Mouse (Mus musculus): ENCODE measurements around the gene Ubc. TPM values are rescaled to one million over a fixed set of nuclear protein-coding genes. Genes with fewer than 3 reads are reported as not detected.

Gene Ubc
- polyA plus RNA-seq, 1 experiment from 2014 or later, result 531 TPM

GRCm38 (mm10) chr5:125364851-125365429 lies 25.1 kb downstream of the Ubc start:
- WGBS (ENCODE audit: insufficient replicate concordance), result 64% methylated on average over 4 of the region's 4 CpGs
- Histone ChIP-seq H3K36me3 (replicated peaks; ENCODE audit: insufficient read depth, low read length) (no peaks in the 10 kb centered on the region), H3K4me2 (ENCODE audit: low read depth, low read length) (no peak overlapping the region), H3K9me3 (ENCODE audit: low read length) (no peaks in the 10 kb centered on the region), H3K4me1 (ENCODE audit: insufficient read depth) (no peaks in the 10 kb centered on the region), H3K27ac (ENCODE audit: low read depth) (no peak overlapping the region), H3K9ac (replicated peaks) (no peak overlapping the region), H3K27me3 (ENCODE audit: insufficient read depth, low read length) (no peaks in the 10 kb centered on the region), H3K4me3 (ENCODE audit: low read depth, low read length) (no peak overlapping the region)
- ATAC-seq (no peak), DNase-seq (no peak)
- no peak for TF ChIP-seq CTCF (IDR thresholded peaks at IDR 0.05; ENCODE audit: low read depth)
- no peak for TF ChIP-seq EP300 (IDR thresholded peaks at IDR 0.05; ENCODE audit: low read depth)

GRCm38 (mm10) chr5:125363894-125364293 lies 26.1 kb downstream of the Ubc start:
- no peak for TF ChIP-seq EP300 (IDR thresholded peaks at IDR 0.05; ENCODE audit: low read depth)
- TF ChIP-seq CTCF (IDR thresholded peaks at IDR 0.05; ENCODE audit: low read depth), result no peak
- H3K36me3 ChIP-seq (replicated peaks; ENCODE audit: insufficient read depth, low read length), result no peaks in the 10 kb centered on the region
- no peak overlapping the region for H3K4me2 ChIP-seq (ENCODE audit: low read depth, low read length)
- DNase-seq (peak; percentile 45), ATAC-seq (peak; percentile 28; the same call in 1 of the 2 replicates)
- H3K9me3 ChIP-seq (ENCODE audit: low read length), result no peaks in the 10 kb centered on the region
- no peaks in the 10 kb centered on the region for H3K4me1 ChIP-seq (ENCODE audit: insufficient read depth)
- H3K9ac ChIP-seq (replicated peaks), result no peak overlapping the region
- WGBS (ENCODE audit: insufficient replicate concordance), result 55% methylated on average over 7 of the region's 7 CpGs
- no peak overlapping the region for H3K4me3 ChIP-seq (ENCODE audit: low read depth, low read length)
- H3K27me3 ChIP-seq (ENCODE audit: insufficient read depth, low read length), result no peaks in the 10 kb centered on the region
- no peak overlapping the region for H3K27ac ChIP-seq (ENCODE audit: low read depth)

GRCm38 (mm10) chr5:125360981-125361510 lies 29.0 kb downstream of the Ubc start:
- ATAC-seq (peak; percentile 9; the same call in 1 of the 2 replicates), DNase-seq (no peak)
- Histone ChIP-seq H3K4me1 (ENCODE audit: insufficient read depth) (peaks cover 9% of the 10 kb centered on the region; the same call in 1 of the 2 replicates), H3K36me3 (replicated peaks; ENCODE audit: insufficient read depth, low read length) (no peaks in the 10 kb centered on the region), H3K4me2 (ENCODE audit: low read depth, low read length) (no peak overlapping the region), H3K27ac (ENCODE audit: low read depth) (no peak overlapping the region), H3K27me3 (ENCODE audit: insufficient read depth, low read length) (no peaks in the 10 kb centered on the region), H3K9me3 (ENCODE audit: low read length) (no peaks in the 10 kb centered on the region), H3K9ac (replicated peaks) (no peak overlapping the region), H3K4me3 (ENCODE audit: low read depth, low read length) (no peak overlapping the region)
- TF ChIP-seq EP300 (IDR thresholded peaks at IDR 0.05; ENCODE audit: low read depth), result no peak
- no peak for TF ChIP-seq CTCF (IDR thresholded peaks at IDR 0.05; ENCODE audit: low read depth)
- 47% methylated on average over 16 of the region's 16 CpGs for WGBS (ENCODE audit: insufficient replicate concordance)

- WGBS (ENCODE audit: insufficient replicate concordance), result 66% methylated on average over 9 of the region's 9 CpGs
- no peak overlapping the region for H3K27ac ChIP-seq (ENCODE audit: low read depth)
- no peak overlapping the region for H3K9ac ChIP-seq (replicated peaks)
- DNase-seq (no peak), ATAC-seq (peak; percentile 60)
- H3K4me3 ChIP-seq (ENCODE audit: low read depth, low read length), result no peak overlapping the region
- no peaks in the 10 kb centered on the region for H3K27me3 ChIP-seq (ENCODE audit: insufficient read depth, low read length)
- H3K36me3 ChIP-seq (replicated peaks; ENCODE audit: insufficient read depth, low read length), result no peaks in the 10 kb centered on the region
- H3K4me2 ChIP-seq (ENCODE audit: low read depth, low read length), result no peak overlapping the region
- H3K9me3 ChIP-seq (ENCODE audit: low read length), result no peaks in the 10 kb centered on the region
- no peak for TF ChIP-seq CTCF (IDR thresholded peaks at IDR 0.05; ENCODE audit: low read depth)
- H3K4me1 ChIP-seq (ENCODE audit: insufficient read depth), result peaks cover 9% of the 10 kb centered on the region; the same call in 1 of the 2 replicates
Observed at GRCm38 (mm10) chr5:125360566-125360965, 29.4 kb downstream of the Ubc start.

GRCm38 (mm10) chr5:125358270-125358608 lies 31.8 kb downstream of the Ubc start:
- H3K36me3 ChIP-seq (replicated peaks; ENCODE audit: insufficient read depth, low read length), result no peaks in the 10 kb centered on the region
- no peak overlapping the region; the same call in 1 of the 2 replicates for H3K9ac ChIP-seq (replicated peaks)
- no peaks in the 10 kb centered on the region for H3K9me3 ChIP-seq (ENCODE audit: low read length)
- no peaks in the 10 kb centered on the region for H3K27me3 ChIP-seq (ENCODE audit: insufficient read depth, low read length)
- 13% methylated on average over 5 of the region's 5 CpGs for WGBS (ENCODE audit: insufficient replicate concordance)
- peak; percentile 48 for DNase-seq
- peaks cover 9% of the 10 kb centered on the region; the same call in 1 of the 2 replicates for H3K4me1 ChIP-seq (ENCODE audit: insufficient read depth)
- peak overlapping the region; percentile 69 for H3K27ac ChIP-seq (ENCODE audit: low read depth)
- peak overlapping the region; percentile 2; the same call in 1 of the 2 replicates for H3K4me3 ChIP-seq (ENCODE audit: low read depth, low read length)
- TF ChIP-seq EP300 (IDR thresholded peaks at IDR 0.05; ENCODE audit: low read depth) (0 out of 2 replicates have a peak, but pooled peaks have one; percentile 15), CTCF (IDR thresholded peaks at IDR 0.05; ENCODE audit: low read depth) (peak; percentile 40)
- peak overlapping the region; percentile 59 for H3K4me2 ChIP-seq (ENCODE audit: low read depth, low read length)
- peak; percentile 65 for ATAC-seq

- no peak for DNase-seq
- H3K27ac ChIP-seq (ENCODE audit: low read depth), result peak overlapping the region; percentile 69
- H3K9me3 ChIP-seq (ENCODE audit: low read length), result no peaks in the 10 kb centered on the region
- peak overlapping the region; percentile 2; the same call in 1 of the 2 replicates for H3K4me3 ChIP-seq (ENCODE audit: low read depth, low read length)
- H3K9ac ChIP-seq (replicated peaks), result no peak overlapping the region; the same call in 1 of the 2 replicates
- TF ChIP-seq CTCF (IDR thresholded peaks at IDR 0.05; ENCODE audit: low read depth) (no peak), EP300 (IDR thresholded peaks at IDR 0.05; ENCODE audit: low read depth) (no peak)
- H3K36me3 ChIP-seq (replicated peaks; ENCODE audit: insufficient read depth, low read length), result no peaks in the 10 kb centered on the region
- H3K4me2 ChIP-seq (ENCODE audit: low read depth, low read length), result peak overlapping the region; percentile 59
- no peak; the same call in 1 of the 2 replicates for ATAC-seq
- no peaks in the 10 kb centered on the region for H3K27me3 ChIP-seq (ENCODE audit: insufficient read depth, low read length)
- 52% methylated on average over 12 of the region's 12 CpGs for WGBS (ENCODE audit: insufficient replicate concordance)
- peaks cover 9% of the 10 kb centered on the region; the same call in 1 of the 2 replicates for H3K4me1 ChIP-seq (ENCODE audit: insufficient read depth)
Observed at GRCm38 (mm10) chr5:125357543-125358269, 32.3 kb downstream of the Ubc start.
